Mouse (Mus musculus): Measurements from ENCODE around the gene Rsrc2.
"Not testable (repeated sequence)": the region's sequence is repeated elsewhere in the genome, so short reads cannot be mapped to it uniquely, and the experiment has no call there.

The Rsrc2 gene
- long read RNA-seq, experiment 1, transcript Rsrc2-208 (10 exons, 1,595 nt): major isoform, 5 of 40 reads
- long read RNA-seq, experiment 1, partial matches to known transcripts: 22 of 40 reads
- long read RNA-seq, experiment 1, other reads (novel, unspliced or antisense): 7 of 40 reads
- long read RNA-seq, experiment 2, partial matches to known transcripts: 17 of 27 reads
- long read RNA-seq, experiment 2, other reads (novel, unspliced or antisense): 2 of 27 reads

GRCm38 (mm10) chr5:123749065-123750064 lies at the start of gene Rsrc2, which contains the start of gene Kntc1:
TSS of gene Rsrc2 (minus strand) at chr5:123749414.
TSS of gene Kntc1 (plus strand) at chr5:123749716.
- intact Hi-C loops (cut with DNase I): loop anchor here (1.0 kb wide), 1 partner anchor 158 kb away; the partner anchor contains the start of gene Denr

GRCm38 (mm10) chr5:123793081-123793480 lies 43.9 kb upstream of the Rsrc2 start:
- intact Hi-C loops (cut with DNase I): no loop called here

GRCm38 (mm10) chr5:123788976-123789375 lies 39.8 kb upstream of the Rsrc2 start:
- intact Hi-C loops (cut with DNase I): no loop called here

GRCm38 (mm10) chr5:123781864-123782263 lies 32.6 kb upstream of the Rsrc2 start:
- intact Hi-C loops (cut with DNase I): no loop called here

GRCm38 (mm10) chr5:123780716-123781115 lies 31.5 kb upstream of the Rsrc2 start:
- intact Hi-C loops (cut with DNase I): no loop called here

- intact Hi-C loops (cut with DNase I): no loop called here
Measured at GRCm38 (mm10) chr5:123773441-123773840, 24.2 kb upstream of the Rsrc2 start.

DNA sequence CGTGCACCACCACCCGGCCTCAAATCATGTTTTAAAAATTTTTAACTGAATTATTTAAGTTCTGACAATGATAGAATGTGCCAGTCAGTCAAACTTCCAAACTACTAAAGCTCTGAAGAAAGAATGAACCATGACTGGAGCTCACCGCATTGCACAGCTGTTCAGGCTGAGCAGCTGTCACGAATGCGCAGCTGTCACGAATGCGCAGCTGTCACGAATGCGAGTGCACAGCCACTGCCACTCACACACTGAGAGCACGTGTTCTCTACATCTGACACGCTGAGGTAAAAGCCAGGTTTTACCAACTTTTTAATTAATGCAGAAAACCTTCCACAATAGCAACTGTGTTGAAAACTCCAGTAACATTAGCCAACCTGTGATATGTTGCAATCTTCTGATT lies 17.2 kb upstream of the Rsrc2 start:
- intact Hi-C loops (cut with DNase I): not testable (repeated sequence)

GRCm38 (mm10) chr5:123765506-123765905 lies 16.3 kb upstream of the Rsrc2 start:
- intact Hi-C loops (cut with DNase I): no loop called here

GRCm38 (mm10) chr5:123748339-123749064 lies 712 bp downstream of the Rsrc2 start:
- intact Hi-C loops (cut with DNase I): loop anchor here (1.0 kb wide), 1 partner anchor 159 kb away; the partner anchor contains the start of gene Denr

DNA sequence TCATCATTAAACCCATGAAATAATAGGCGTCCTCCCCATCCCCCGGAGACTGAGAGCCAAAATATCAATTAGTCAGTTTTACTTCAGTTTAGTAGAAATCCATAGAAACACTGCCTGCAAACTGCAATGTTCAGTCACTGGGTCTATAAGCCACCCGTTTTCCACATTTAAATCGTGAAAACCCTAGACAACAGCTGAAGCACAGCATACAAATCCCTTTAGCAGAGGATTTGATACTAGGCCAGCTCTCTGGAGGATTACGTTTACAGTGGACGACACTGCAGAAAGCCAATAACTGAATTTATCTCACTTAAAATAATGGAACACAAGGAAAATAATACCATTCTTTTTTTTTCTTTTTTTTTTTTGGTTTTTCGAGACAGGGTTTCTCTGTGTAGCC lies 1.6 kb downstream of the Rsrc2 start:
- intact Hi-C loops (cut with DNase I): no loop called here

- intact Hi-C loops (cut with DNase I): no loop called here
Measured at GRCm38 (mm10) chr5:123746253-123746652, 3.0 kb downstream of the Rsrc2 start.

GRCm38 (mm10) chr5:123744358-123744757 lies 4.9 kb downstream of the Rsrc2 start:
- intact Hi-C loops (cut with DNase I): loop anchor here (5.0 kb wide), 1 partner anchor 37 kb away; no protein-coding TSS in a partner anchor

GRCm38 (mm10) chr5:123730981-123731380 lies 18.2 kb downstream of the Rsrc2 start:
- intact Hi-C loops (cut with DNase I): loop anchor here (10.0 kb wide), 1 partner anchor 664 kb away; no protein-coding TSS in a partner anchor

- intact Hi-C loops (cut with DNase I): not testable (repeated sequence)
Measured at GRCm38 (mm10) chr5:123723816-123724215, 25.4 kb downstream of the Rsrc2 start.

GRCm38 (mm10) chr5:123720328-123721311 lies 28.6 kb downstream of the Rsrc2 start, which contains the start of gene Zcchc8:
TSS of gene Zcchc8 (minus strand) at chr5:123721100.
- intact Hi-C loops (cut with DNase I): no loop called here

DNA sequence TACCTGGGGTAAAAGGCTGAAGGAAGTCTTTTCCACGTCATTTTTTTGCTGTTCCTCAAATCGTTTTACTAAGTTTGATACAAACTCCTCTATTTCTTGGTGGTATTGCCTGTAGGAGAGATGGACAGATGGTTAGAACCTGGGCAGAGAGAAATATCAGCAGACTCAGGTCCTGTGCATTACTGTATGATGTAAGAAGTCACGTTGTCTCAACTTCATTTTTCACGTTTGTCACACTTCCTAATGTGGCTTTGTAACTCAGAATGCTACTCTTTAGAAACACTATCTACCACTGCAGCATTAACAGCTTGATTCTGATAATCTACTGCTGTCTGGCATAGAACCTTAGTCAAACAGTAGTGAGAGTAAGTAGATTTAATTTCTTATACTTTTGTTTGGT lies 34.6 kb downstream of the Rsrc2 start:
- intact Hi-C loops (cut with DNase I): no loop called here

GRCm38 (mm10) chr5:123713782-123714181 lies 35.4 kb downstream of the Rsrc2 start:
- intact Hi-C loops (cut with DNase I): no loop called here

GRCm38 (mm10) chr5:123709571-123709970 lies 39.6 kb downstream of the Rsrc2 start:
- intact Hi-C loops (cut with DNase I): loop anchor here (5.0 kb wide), 1 partner anchor 33 kb away; no protein-coding TSS in a partner anchor

DNA sequence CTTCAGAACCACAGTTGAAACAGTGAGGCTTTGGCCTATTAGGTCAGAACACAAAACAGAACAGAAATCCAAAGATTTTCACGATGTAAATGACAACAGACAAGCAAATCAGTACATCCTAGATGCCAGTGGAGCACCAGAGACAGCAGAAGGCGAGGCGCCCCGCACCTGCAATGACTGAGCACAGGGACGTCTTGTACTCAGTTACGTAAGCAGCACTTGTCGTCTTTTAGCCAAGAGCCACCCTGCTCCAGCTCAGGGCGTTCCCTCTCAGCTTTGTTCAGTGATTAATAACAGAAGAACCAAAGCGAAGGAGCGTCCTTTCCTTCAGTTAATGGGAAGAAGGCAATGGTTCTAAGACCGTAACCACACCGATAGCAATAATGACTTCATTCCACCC lies 40.6 kb downstream of the Rsrc2 start:
- intact Hi-C loops (cut with DNase I): loop anchor here (5.0 kb wide), 1 partner anchor 34 kb away; no protein-coding TSS in a partner anchor

GRCm38 (mm10) chr5:123700625-123701024 lies 48.6 kb downstream of the Rsrc2 start:
- intact Hi-C loops (cut with DNase I): no loop called here
